Mouse (Mus musculus) stomach, embryonic 15.5 days (tissue): ENCODE data around the gene Dock4. TPM values are rescaled to one million over a fixed set of nuclear protein-coding genes. Genes with fewer than 3 reads are reported as not detected.

Experiments
- ATAC-seq: fragments of 200-750 bp; cut with Nextera tagmentation; 2 replicates; pipeline ENCODE4 v1.8.0; 2017; ENCODE audit warnings: low read depth, moderate number of reproducible peaks, moderate TSS enrichment; ENCODE audit not compliant: insufficient read depth, low FRiP score
- H3K27ac ChIP-seq: fragments of 300-500 bp; sonication (generic); 2 replicates; pipeline ENCODE4 v1.5.1; 2015; ENCODE audit warnings: mild to moderate bottlenecking, inconsistent platforms
- H3K27me3 ChIP-seq: fragments of 300-500 bp; sonication (generic); replicated peaks from 2 replicates; pipeline ENCODE4 v1.6.1; 2015; ENCODE audit warnings: inconsistent platforms
- H3K36me3 ChIP-seq: fragments of 300-500 bp; sonication (generic); 2 replicates; pipeline ENCODE4 v1.6.1; 2015; ENCODE audit warnings: inconsistent platforms
- H3K4me1 ChIP-seq: fragments of 300-500 bp; sonication (generic); 2 replicates; pipeline ENCODE4 v1.6.1; 2015; ENCODE audit warnings: inconsistent platforms
- H3K4me2 ChIP-seq: fragments of 300-500 bp; sonication (generic); 2 replicates; pipeline ENCODE4 v1.6.1; 2015; ENCODE audit warnings: mild to moderate bottlenecking, inconsistent platforms
- H3K4me3 ChIP-seq: fragments of 300-500 bp; sonication (generic); replicated peaks from 2 replicates; pipeline ENCODE4 v1.5.1; 2015; ENCODE audit warnings: inconsistent platforms
- H3K9ac ChIP-seq: fragments of 300-500 bp; sonication (generic); 2 replicates; pipeline ENCODE4 v1.6.1; 2015; ENCODE audit warnings: inconsistent platforms
- H3K9me3 ChIP-seq: fragments of 300-500 bp; sonication (generic); 2 replicates; pipeline ENCODE4 v1.6.1; 2016; ENCODE audit warnings: inconsistent platforms
- WGBS: fragments of 180-500 bp; shearing (Covaris S2); methylation state at CpG from one replicate; pipeline ENCODE4 v1.1.7; 2015; 5-methylcytosine and 5-hydroxymethylcytosine counted together
- polyA plus RNA-seq: library from polyadenylated mRNA; unstranded; fragments of >200 nt; fragmentation: Nextera tagmentation; extraction: Ambion mirVana; gene quantifications from 2 replicates; pipeline ENCODE4 v1.2.1, GENCODE M21; 2015

Dock4 gene
- polyA plus RNA-seq, 1 experiment from 2014 or later = 7.8 TPM

GRCm38 (mm10) chr12:40523020-40523419 lies 77.3 kb downstream of the Dock4 start:
- Histone ChIP-seq H3K27ac (no peak overlapping the region), H3K4me1 (no peaks in the 10 kb centered on the region), H3K36me3 (no peaks in the 10 kb centered on the region), H3K9me3 (no peaks in the 10 kb centered on the region), H3K27me3 (no peaks in the 10 kb centered on the region), H3K4me3 (no peak overlapping the region), H3K9ac (no peak overlapping the region), H3K4me2 (no peak overlapping the region)
- no peak for ATAC-seq
- 86% methylated on average over 4 of the region's 4 CpGs for WGBS

- no peaks in the 10 kb centered on the region for H3K27me3 ChIP-seq
- no peak overlapping the region for H3K4me3 ChIP-seq
- H3K4me1 ChIP-seq = no peaks in the 10 kb centered on the region
- no peak overlapping the region for H3K4me2 ChIP-seq
- no peaks in the 10 kb centered on the region for H3K36me3 ChIP-seq
- ATAC-seq = no peak
- 77% methylated on average over 3 of the region's 3 CpGs for whole genome bisulfite sequencing
- no peak overlapping the region for H3K9ac ChIP-seq
- H3K27ac ChIP-seq = no peak overlapping the region
- no peaks in the 10 kb centered on the region for H3K9me3 ChIP-seq
Measured at GRCm38 (mm10) chr12:40525045-40525444, 79.3 kb downstream of the Dock4 start.

- Histone ChIP-seq H3K27me3 (no peaks in the 10 kb centered on the region), H3K27ac (no peak overlapping the region), H3K36me3 (no peaks in the 10 kb centered on the region), H3K9me3 (no peaks in the 10 kb centered on the region), H3K9ac (no peak overlapping the region), H3K4me3 (no peak overlapping the region), H3K4me1 (no peaks in the 10 kb centered on the region), H3K4me2 (no peak overlapping the region)
- 80% methylated on average over 9 of the region's 9 CpGs for WGBS
- ATAC-seq = no peak
Measured at GRCm38 (mm10) chr12:40535655-40536618, 90.2 kb downstream of the Dock4 start.

- Histone ChIP-seq H3K9ac (no peak overlapping the region), H3K4me1 (no peaks in the 10 kb centered on the region), H3K4me3 (no peak overlapping the region), H3K27me3 (no peaks in the 10 kb centered on the region), H3K27ac (no peak overlapping the region), H3K9me3 (no peaks in the 10 kb centered on the region), H3K36me3 (no peaks in the 10 kb centered on the region), H3K4me2 (no peak overlapping the region)
- ATAC-seq = no peak
- WGBS = 73% methylated on average over 1 of the region's 1 CpGs
Measured at GRCm38 (mm10) chr12:40537826-40538225, 92.1 kb downstream of the Dock4 start.

- WGBS = 80% methylated on average over 6 of the region's 6 CpGs
- no peaks in the 10 kb centered on the region for H3K4me1 ChIP-seq
- H3K27ac ChIP-seq = no peak overlapping the region
- no peak for ATAC-seq
- H3K9ac ChIP-seq = no peak overlapping the region
- no peaks in the 10 kb centered on the region for H3K27me3 ChIP-seq
- no peaks in the 10 kb centered on the region for H3K9me3 ChIP-seq
- H3K36me3 ChIP-seq = no peaks in the 10 kb centered on the region
- H3K4me2 ChIP-seq = no peak overlapping the region
- no peak overlapping the region for H3K4me3 ChIP-seq
Measured at GRCm38 (mm10) chr12:40538318-40538717, 92.6 kb downstream of the Dock4 start.

GRCm38 (mm10) chr12:40538780-40539179 lies 93.0 kb downstream of the Dock4 start:
- ATAC-seq = no peak
- Histone ChIP-seq H3K27ac (no peak overlapping the region), H3K36me3 (no peaks in the 10 kb centered on the region), H3K4me1 (no peaks in the 10 kb centered on the region), H3K4me2 (no peak overlapping the region), H3K27me3 (no peaks in the 10 kb centered on the region), H3K9me3 (no peaks in the 10 kb centered on the region), H3K4me3 (no peak overlapping the region), H3K9ac (no peak overlapping the region)
- WGBS = 77% methylated on average over 6 of the region's 6 CpGs

- H3K4me3 ChIP-seq = no peak overlapping the region
- 81% methylated on average over 3 of the region's 3 CpGs for WGBS
- H3K4me1 ChIP-seq = no peaks in the 10 kb centered on the region
- H3K9ac ChIP-seq = no peak overlapping the region
- H3K9me3 ChIP-seq = no peaks in the 10 kb centered on the region
- no peaks in the 10 kb centered on the region for H3K36me3 ChIP-seq
- ATAC-seq = no peak
- H3K27ac ChIP-seq = no peak overlapping the region
- no peaks in the 10 kb centered on the region for H3K27me3 ChIP-seq
- H3K4me2 ChIP-seq = no peak overlapping the region
Measured at GRCm38 (mm10) chr12:40544273-40544672, 98.5 kb downstream of the Dock4 start.

GRCm38 (mm10) chr12:40546827-40547226 lies 101.1 kb downstream of the Dock4 start:
- H3K36me3 ChIP-seq = no peaks in the 10 kb centered on the region
- H3K9ac ChIP-seq = no peak overlapping the region
- H3K4me1 ChIP-seq = no peaks in the 10 kb centered on the region
- H3K27ac ChIP-seq = no peak overlapping the region
- 70% methylated on average over 5 of the region's 5 CpGs for WGBS
- no peak for ATAC-seq
- H3K9me3 ChIP-seq = no peaks in the 10 kb centered on the region
- no peak overlapping the region for H3K4me3 ChIP-seq
- H3K27me3 ChIP-seq = no peaks in the 10 kb centered on the region
- H3K4me2 ChIP-seq = no peak overlapping the region

- H3K4me3 ChIP-seq = no peak overlapping the region
- H3K4me1 ChIP-seq = no peaks in the 10 kb centered on the region
- WGBS = 90% methylated on average over 3 of the region's 3 CpGs
- no peaks in the 10 kb centered on the region for H3K9me3 ChIP-seq
- no peak for ATAC-seq
- H3K27me3 ChIP-seq = no peaks in the 10 kb centered on the region
- H3K27ac ChIP-seq = no peak overlapping the region
- no peaks in the 10 kb centered on the region for H3K36me3 ChIP-seq
- no peak overlapping the region for H3K4me2 ChIP-seq
- H3K9ac ChIP-seq = no peak overlapping the region
Measured at GRCm38 (mm10) chr12:40551317-40551716, 105.6 kb downstream of the Dock4 start.

GRCm38 (mm10) chr12:40552201-40552600 lies 106.4 kb downstream of the Dock4 start:
- no peak overlapping the region for H3K27ac ChIP-seq

GRCm38 (mm10) chr12:40553929-40554328 lies 108.2 kb downstream of the Dock4 start:
- no peak overlapping the region for H3K27ac ChIP-seq
- no peaks in the 10 kb centered on the region for H3K9me3 ChIP-seq
- 88% methylated on average over 2 of the region's 2 CpGs for WGBS
- no peak overlapping the region for H3K4me3 ChIP-seq
- no peak overlapping the region for H3K4me2 ChIP-seq
- no peaks in the 10 kb centered on the region for H3K4me1 ChIP-seq
- no peaks in the 10 kb centered on the region for H3K36me3 ChIP-seq
- no peak for ATAC-seq
- H3K9ac ChIP-seq = no peak overlapping the region
- H3K27me3 ChIP-seq = no peaks in the 10 kb centered on the region

More at GRCm38 (mm10) chr12:40552201-40552600, 106.4 kb downstream of the Dock4 start:
- ATAC-seq = no peak
- no peak overlapping the region for H3K4me2 ChIP-seq
- H3K4me1 ChIP-seq = no peaks in the 10 kb centered on the region
- H3K9ac ChIP-seq = no peak overlapping the region
- no peak overlapping the region for H3K4me3 ChIP-seq
- H3K9me3 ChIP-seq = no peaks in the 10 kb centered on the region
- H3K36me3 ChIP-seq = no peaks in the 10 kb centered on the region
- 50% methylated on average over 1 of the region's 1 CpGs for WGBS
- no peaks in the 10 kb centered on the region for H3K27me3 ChIP-seq

- 86% methylated on average over 6 of the region's 6 CpGs for WGBS
- no peak overlapping the region for H3K27ac ChIP-seq
- H3K4me2 ChIP-seq = no peak overlapping the region
- H3K4me1 ChIP-seq = no peaks in the 10 kb centered on the region
- no peaks in the 10 kb centered on the region for H3K9me3 ChIP-seq
- H3K9ac ChIP-seq = no peak overlapping the region
- H3K36me3 ChIP-seq = no peaks in the 10 kb centered on the region
- H3K4me3 ChIP-seq = no peak overlapping the region
- no peaks in the 10 kb centered on the region for H3K27me3 ChIP-seq
- ATAC-seq = no peak
Measured at GRCm38 (mm10) chr12:40554941-40555511, 109.3 kb downstream of the Dock4 start.
